Comparison of ENCODE assay signal across 18 mouse cellular contexts in genomic region chr9:104355521-104356270, GRCm38 (mm10). TPM values are rescaled to one million over a fixed set of nuclear protein-coding genes. Genes with fewer than 3 reads are reported as not detected.
DNase-seq lines count a peak whose midpoint lies in the region; ATAC-seq and TF ChIP-seq lines count a peak whose summit lies in the region.
"Had no signal": no experiment of that assay in that cellular context is flagged by ENCODE, and none has a peak within 500 bp of the region (broad histone marks: within the 10 kb centered on the region; RNA-seq: fewer than 3 reads in every experiment).

No protein-coding gene starts in this region.

- no peak for TF ChIP-seq CTCF in small intestine, adult 2 months (IDR thresholded peaks at IDR 0.05; ENCODE audit: extremely low read depth, insufficient read length, insufficient replicate concordance, low read depth, low read length)

- H3K4me1 ChIP-seq in hindbrain, embryonic 11.5 days (replicated peaks; ENCODE audit: control insufficient read depth, insufficient read depth, low read length) = no peaks in the 10 kb centered on the region
- H3K4me1 ChIP-seq in hindbrain, embryonic 12.5 days = peaks cover 2% of the 10 kb centered on the region; the same call in 1 of the 2 replicates
- peaks cover 4% of the 10 kb centered on the region; the same call in 1 of the 2 replicates for H3K4me1 ChIP-seq in intestine, embryonic 16.5 days (ENCODE audit: control insufficient read depth, insufficient read depth, low read length)
- H3K4me1 ChIP-seq in small intestine, adult 2 months (ENCODE audit: control insufficient read depth, insufficient read depth, insufficient read length, low read length) = peaks cover 10% of the 10 kb centered on the region
- no peaks in the 10 kb centered on the region for H3K4me1 ChIP-seq in neural tube, embryonic 15.5 days
- H3K4me1 ChIP-seq: embryonic facial prominence, embryonic 12.5 days; lung, embryonic 15.5 days had no signal

- 79% methylated on average over 8 of the region's 8 CpGs for WGBS in hindbrain, embryonic 11.5 days
- 73% methylated on average over 8 of the region's 8 CpGs for WGBS in hindbrain, embryonic 12.5 days
- 54% methylated on average over 8 of the region's 8 CpGs for WGBS in intestine, embryonic 16.5 days
- 28% methylated on average over 8 of the region's 8 CpGs for WGBS in small intestine, adult 2 months
- WGBS in neural tube, embryonic 15.5 days = 72% methylated on average over 8 of the region's 8 CpGs

- no peak overlapping the region for H3K4me2 ChIP-seq in hindbrain, embryonic 11.5 days (replicated peaks; ENCODE audit: low read depth, low read length)
- H3K4me2 ChIP-seq in hindbrain, embryonic 12.5 days (replicated peaks) = no peak overlapping the region
- H3K4me2 ChIP-seq in intestine, embryonic 16.5 days (ENCODE audit: low read depth, low read length) = peak overlapping the region; percentile 44
- no peak overlapping the region for H3K4me2 ChIP-seq in neural tube, embryonic 15.5 days
- H3K4me2 ChIP-seq: embryonic facial prominence, embryonic 12.5 days; lung, embryonic 15.5 days; midbrain, embryonic 13.5 days had no signal

- no peak for TF ChIP-seq POLR2A in small intestine, adult 2 months (IDR thresholded peaks at IDR 0.05; ENCODE audit: low read depth, low read length)

- H3K27me3 ChIP-seq in hindbrain, embryonic 11.5 days (ENCODE audit: control insufficient read depth, insufficient read depth, low read length) = no peaks in the 10 kb centered on the region
- H3K27me3 ChIP-seq in hindbrain, embryonic 12.5 days = no peaks in the 10 kb centered on the region
- H3K27me3 ChIP-seq in intestine, embryonic 16.5 days (replicated peaks; ENCODE audit: control insufficient read depth, insufficient read depth, low read length) = no peaks in the 10 kb centered on the region
- H3K27me3 ChIP-seq in small intestine, adult 2 months (ENCODE audit: control insufficient read depth, insufficient read depth, low read length) = no peaks in the 10 kb centered on the region
- H3K27me3 ChIP-seq in neural tube, embryonic 15.5 days (replicated peaks) = no peaks in the 10 kb centered on the region
- H3K27me3 ChIP-seq: embryonic facial prominence, embryonic 12.5 days; lung, embryonic 15.5 days; midbrain, embryonic 13.5 days had no signal

- no peak overlapping the region for H3K4me3 ChIP-seq in hindbrain, embryonic 11.5 days (ENCODE audit: low read depth, low read length)
- no peak overlapping the region for H3K4me3 ChIP-seq in hindbrain, embryonic 12.5 days
- peak overlapping the region; percentile 23 for H3K4me3 ChIP-seq in intestine, embryonic 16.5 days (ENCODE audit: low read length)
- peak overlapping the region; percentile 26 for H3K4me3 ChIP-seq in small intestine, adult 2 months (ENCODE audit: low read depth, low read length)
- no peak overlapping the region for H3K4me3 ChIP-seq in neural tube, embryonic 15.5 days (replicated peaks)
- H3K4me3 ChIP-seq: embryonic facial prominence, embryonic 12.5 days; lung, embryonic 15.5 days; midbrain, embryonic 13.5 days had no signal

- H3K36me3 ChIP-seq in hindbrain, embryonic 11.5 days (ENCODE audit: control insufficient read depth, insufficient read depth, low read length) = no peaks in the 10 kb centered on the region
- no peaks in the 10 kb centered on the region for H3K36me3 ChIP-seq in hindbrain, embryonic 12.5 days
- no peaks in the 10 kb centered on the region for H3K36me3 ChIP-seq in intestine, embryonic 16.5 days (ENCODE audit: control insufficient read depth, insufficient read depth, low read length)
- H3K36me3 ChIP-seq in small intestine, adult 2 months (ENCODE audit: control insufficient read depth, insufficient read depth, low read length) = no peaks in the 10 kb centered on the region
- H3K36me3 ChIP-seq in neural tube, embryonic 15.5 days = no peaks in the 10 kb centered on the region
- H3K36me3 ChIP-seq: embryonic facial prominence, embryonic 12.5 days; lung, embryonic 15.5 days; midbrain, embryonic 13.5 days had no signal

- peak; percentile 8 for DNase-seq in hindbrain, embryonic 11.5 days (ENCODE audit: low spot score)
- DNase-seq in kidney, postnatal 14 days = peak; percentile 42
- no peak for DNase-seq in cerebellum, adult 8-10 months
- DNase-seq in adrenal gland, adult 8-10 months = no peak
- DNase-seq: B cell, adult 2 months; cerebellum, adult 9-10 months; gastrocnemius, postnatal 25 days; right cerebral cortex, postnatal 4 days had no signal

- no peaks in the 10 kb centered on the region for H3K9me3 ChIP-seq in hindbrain, embryonic 11.5 days (ENCODE audit: control insufficient read depth, low read length)
- no peaks in the 10 kb centered on the region for H3K9me3 ChIP-seq in hindbrain, embryonic 12.5 days (replicated peaks)
- no peaks in the 10 kb centered on the region for H3K9me3 ChIP-seq in intestine, embryonic 16.5 days (ENCODE audit: control insufficient read depth, low read length)
- H3K9me3 ChIP-seq in neural tube, embryonic 15.5 days (replicated peaks) = no peaks in the 10 kb centered on the region
- H3K9me3 ChIP-seq: embryonic facial prominence, embryonic 12.5 days; lung, embryonic 15.5 days; midbrain, embryonic 13.5 days had no signal

- H3K27ac ChIP-seq in hindbrain, embryonic 11.5 days (ENCODE audit: low read depth, low read length) = no peak overlapping the region
- no peak overlapping the region for H3K27ac ChIP-seq in hindbrain, embryonic 12.5 days
- peak overlapping the region; percentile 89 for H3K27ac ChIP-seq in intestine, embryonic 16.5 days (ENCODE audit: low read length)
- peak overlapping the region; percentile 78 for H3K27ac ChIP-seq in small intestine, adult 2 months (ENCODE audit: insufficient read depth, low read depth, low read length)
- H3K27ac ChIP-seq in neural tube, embryonic 15.5 days (replicated peaks) = no peak overlapping the region
- H3K27ac ChIP-seq: embryonic facial prominence, embryonic 12.5 days; lung, embryonic 15.5 days; midbrain, embryonic 13.5 days had no signal

- no peak for ATAC-seq in hindbrain, embryonic 11.5 days (ENCODE audit: low FRiP score)
- ATAC-seq in hindbrain, embryonic 12.5 days (ENCODE audit: low FRiP score) = no peak
- ATAC-seq in intestine, embryonic 16.5 days = peak; percentile 99
- ATAC-seq in neural tube, embryonic 15.5 days (ENCODE audit: low FRiP score) = no peak
- ATAC-seq: activated CD4-positive, CD25-positive, alpha-beta regulatory T cell, adult 4 months; forebrain, embryonic 14.5 days; midbrain, embryonic 13.5 days had no signal

- H3K9ac ChIP-seq in hindbrain, embryonic 11.5 days (ENCODE audit: low read depth, low read length) = no peak overlapping the region
- no peak overlapping the region for H3K9ac ChIP-seq in hindbrain, embryonic 12.5 days
- H3K9ac ChIP-seq in intestine, embryonic 16.5 days (ENCODE audit: low read depth, low read length) = 0 out of 2 replicates have a peak overlapping the region, but pooled peaks have one; percentile 33
- no peak overlapping the region for H3K9ac ChIP-seq in neural tube, embryonic 15.5 days (replicated peaks)
- H3K9ac ChIP-seq: embryonic facial prominence, embryonic 12.5 days; lung, embryonic 15.5 days; midbrain, embryonic 13.5 days had no signal

RNA-seq across cellular contexts. Expression of gene Acpp, which starts 18.1 kb away (rescaled TPM):
- polyA plus RNA-seq in hindbrain, embryonic 11.5 days (2014; fragmentation: Nextera tagmentation; extraction: Ambion mirVana) = 0.37 and 0.63 TPM in 2 replicates
- 0.33 and 0.58 TPM in 2 replicates for polyA plus RNA-seq in hindbrain, embryonic 12.5 days (2016; fragmentation: Nextera tagmentation; extraction: Ambion mirVana)
- polyA plus RNA-seq in intestine, embryonic 16.5 days (2015; fragmentation: Nextera tagmentation; extraction: Ambion mirVana) = 2.3 and 2.6 TPM in 2 replicates
- 3.5 and 10.5 TPM in 2 replicates for polyA plus RNA-seq in small intestine, adult 2 months (2012; rRNA removed)
- 0.97 and 1.4 TPM in 2 replicates for polyA plus RNA-seq in neural tube, embryonic 15.5 days (2015; fragmentation: Nextera tagmentation; extraction: Ambion mirVana)
- total RNA-seq in adrenal gland, adult 8-10 months (2022) = 1 to 10 TPM in 3 of 4 experiments, under 1 TPM in 1; 0.54 to 5.2 (median 3.1) TPM
- total RNA-seq: gastrocnemius, postnatal 25 days; MEL had no signal

Comparison
In these comparisons a context has a peak if more than half of its experiments do, and no peak if none do; other contexts are left out.
1. DNase-seq: peak in hindbrain, embryonic 11.5 days (single experiment) and kidney, postnatal 14 days (single experiment); none in cerebellum, adult 8-10 months (single experiment) and adrenal gland, adult 8-10 months (single experiment).
2. H3K27ac ChIP-seq: peak in intestine, embryonic 16.5 days (single experiment) and small intestine, adult 2 months (single experiment); none in hindbrain, embryonic 11.5 days (single experiment), hindbrain, embryonic 12.5 days (single experiment) and neural tube, embryonic 15.5 days (single experiment).
3. H3K4me3 ChIP-seq: peak in intestine, embryonic 16.5 days (single experiment) and small intestine, adult 2 months (single experiment); none in hindbrain, embryonic 11.5 days (single experiment), hindbrain, embryonic 12.5 days (single experiment) and neural tube, embryonic 15.5 days (single experiment).